Comparison of ENCODE assay signal across 9 mouse cellular contexts in the genomic region with DNA sequence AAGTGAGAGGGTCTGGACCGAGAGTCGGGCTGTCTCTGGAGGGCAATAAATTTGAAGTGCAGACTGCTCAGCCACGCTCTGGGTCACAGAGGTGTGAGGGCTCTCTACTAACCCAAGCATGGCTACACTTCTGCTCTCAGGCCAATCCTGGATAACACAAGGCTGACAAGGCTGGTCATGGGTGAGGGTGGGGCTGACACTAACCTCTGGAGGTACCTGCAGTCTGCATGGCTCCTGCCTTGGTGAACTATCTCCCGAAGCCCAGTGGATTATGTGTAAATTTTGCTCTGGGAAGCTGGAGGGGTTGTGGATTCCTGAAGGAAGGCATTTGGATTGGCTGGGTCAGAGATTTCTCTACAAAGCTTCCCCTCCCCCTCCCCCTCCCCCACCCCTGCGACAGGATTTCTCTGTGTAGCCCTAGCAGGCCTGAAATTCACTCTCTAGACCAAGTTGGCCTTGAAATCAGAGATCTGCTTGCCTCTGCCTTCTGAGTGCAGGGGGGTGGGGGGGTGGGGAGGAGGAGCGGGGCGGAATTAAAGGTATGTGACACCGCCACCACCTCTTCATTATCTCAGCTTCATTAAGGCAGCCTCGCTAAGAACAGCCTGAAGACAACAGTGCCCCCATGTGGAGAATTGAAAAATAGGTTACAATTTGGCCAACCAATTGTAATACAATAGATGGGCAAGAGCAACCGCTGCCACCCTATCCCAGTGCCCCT. TPM values are rescaled to one million over a fixed set of nuclear protein-coding genes. Genes with fewer than 3 reads are reported as not detected.
DNase-seq lines count a peak whose midpoint lies in the region; ATAC-seq and TF ChIP-seq lines count a peak whose summit lies in the region.
"Had no signal": no experiment of that assay in that cellular context is flagged by ENCODE, and none has a peak within 500 bp of the region (broad histone marks: within the 10 kb centered on the region; RNA-seq: fewer than 3 reads in every experiment).

No protein-coding gene starts in this region.

- no peak overlapping the region for H3K4me3 ChIP-seq in forebrain, embryonic 13.5 days
- no peak overlapping the region for H3K4me3 ChIP-seq in left cerebral cortex, adult 2 months

- H3K27ac ChIP-seq in forebrain, embryonic 13.5 days: no peak overlapping the region
- H3K27ac ChIP-seq in left cerebral cortex, adult 2 months: no peak overlapping the region
- H3K27ac ChIP-seq: macrophage had no signal

- peaks cover 5% of the 10 kb centered on the region; the same call in 1 of the 2 replicates for H3K27me3 ChIP-seq in forebrain, embryonic 13.5 days

- no peaks in the 10 kb centered on the region for H3K36me3 ChIP-seq in forebrain, embryonic 13.5 days (ENCODE audit: poor library complexity, severe bottlenecking)

- intact Hi-C loops in left cerebral cortex, adult 2 months (cut with DNase I): loop anchor here (5.0 kb wide), 3 partner anchors 33 to 403 kb away; partner anchors contain the start of gene Cyb5r3

- TF ChIP-seq CTCF in left cerebral cortex, adult 2 months (IDR thresholded peaks at IDR 0.05): peak; percentile 78

- H3K4me1 ChIP-seq in forebrain, embryonic 13.5 days: peaks cover 5% of the 10 kb centered on the region

- 41% methylated on average over 9 of the region's 10 CpGs for WGBS in forebrain, embryonic 13.5 days

- no peak overlapping the region for H3K9ac ChIP-seq in forebrain, embryonic 13.5 days

- DNase-seq in adrenal gland, adult 8-10 months: peak; percentile 30
- no peak for DNase-seq in adrenal gland, postnatal 25 days
- DNase-seq in c-Kit-negative CD71-positive TER-119-positive erythroid progenitor cells, embryonic 14.5 days (ENCODE audit: low read depth, low spot score): peak; percentile 53
- peak; percentile 85 for DNase-seq in induced T-regulatory cell, adult 2 months (ENCODE audit: low read depth)
- peak; percentile 34 to 45 for DNase-seq in left cerebral cortex, adult 2 months (ENCODE audit: extremely low spot score in 1 of 2, low spot score in 2 of 2)
- DNase-seq in spleen, postnatal 10 days (ENCODE audit: low spot score in 2 of 2): peak; percentile 41 to 56

- ATAC-seq in forebrain, embryonic 13.5 days: peak; percentile 43; the same call in 1 of the 2 replicates
- ATAC-seq in megakaryocyte, adult 5-6 weeks (ENCODE audit: poor library complexity, severe bottlenecking): peak; percentile 76; the same call in 1 of the 2 replicates

- peak overlapping the region; percentile 37 for H3K4me2 ChIP-seq in forebrain, embryonic 13.5 days

- no peaks in the 10 kb centered on the region for H3K9me3 ChIP-seq in forebrain, embryonic 13.5 days (replicated peaks)

RNA-seq across cellular contexts. Expression of gene Cyb5r3, which starts 32.5 kb away (rescaled TPM):
- 100 to 1,000 TPM; 296 to 432 (median 354) TPM for total RNA-seq in adrenal gland, adult 8-10 months (2022)
- total RNA-seq in adrenal gland, postnatal 25 days (2021): 349 and 393 TPM in 2 replicates
- polyA plus RNA-seq in forebrain, embryonic 13.5 days (2015; fragmentation: Nextera tagmentation; extraction: Ambion mirVana): 99.0 and 107 TPM in 2 replicates
- total RNA-seq in left cerebral cortex, adult 2 months (2021): 10 to 100 TPM; 58.4 to 63.1 TPM
- 42.8 and 44.7 TPM in 2 replicates for total RNA-seq in megakaryocyte, adult 5-6 weeks (2015)
- total RNA-seq in megakaryocyte, adult 5-6 weeks (2017): 21.0 and 24.5 TPM in 2 replicates

RNA-seq across cellular contexts. Expression of gene A4galt, which starts 46.7 kb away (rescaled TPM):
- 10 to 100 TPM in 3 of 4 experiments, 1 to 10 TPM in 1; 8.1 to 18.4 (median 12.7) TPM for total RNA-seq in adrenal gland, adult 8-10 months (2022)
- total RNA-seq in adrenal gland, postnatal 25 days (2021): 6.8 and 7.7 TPM in 2 replicates
- 1.5 and 2.2 TPM in 2 replicates for polyA plus RNA-seq in forebrain, embryonic 13.5 days (2015; fragmentation: Nextera tagmentation; extraction: Ambion mirVana)
- 1 to 10 TPM; 1.9 to 4.5 TPM for total RNA-seq in left cerebral cortex, adult 2 months (2021)
- not detected in 2 replicates for total RNA-seq in megakaryocyte, adult 5-6 weeks (2015)
- not detected in 2 replicates for total RNA-seq in megakaryocyte, adult 5-6 weeks (2017)

RNA-seq across cellular contexts. Expression of gene Poldip3, which starts 55.7 kb away (rescaled TPM):
- total RNA-seq in adrenal gland, adult 8-10 months (2022): 100 to 1,000 TPM; 105 to 127 (median 117) TPM
- total RNA-seq in adrenal gland, postnatal 25 days (2021): 108 and 124 TPM in 2 replicates
- polyA plus RNA-seq in forebrain, embryonic 13.5 days (2015; fragmentation: Nextera tagmentation; extraction: Ambion mirVana): 155 and 168 TPM in 2 replicates
- 10 to 100 TPM; 86.5 to 95.1 TPM for total RNA-seq in left cerebral cortex, adult 2 months (2021)
- total RNA-seq in megakaryocyte, adult 5-6 weeks (2015): 41.5 and 45.2 TPM in 2 replicates
- total RNA-seq in megakaryocyte, adult 5-6 weeks (2017): 96.6 and 118 TPM in 2 replicates
